Mouse (Mus musculus): Measurements from ENCODE around the gene Mboat7.

DNA sequence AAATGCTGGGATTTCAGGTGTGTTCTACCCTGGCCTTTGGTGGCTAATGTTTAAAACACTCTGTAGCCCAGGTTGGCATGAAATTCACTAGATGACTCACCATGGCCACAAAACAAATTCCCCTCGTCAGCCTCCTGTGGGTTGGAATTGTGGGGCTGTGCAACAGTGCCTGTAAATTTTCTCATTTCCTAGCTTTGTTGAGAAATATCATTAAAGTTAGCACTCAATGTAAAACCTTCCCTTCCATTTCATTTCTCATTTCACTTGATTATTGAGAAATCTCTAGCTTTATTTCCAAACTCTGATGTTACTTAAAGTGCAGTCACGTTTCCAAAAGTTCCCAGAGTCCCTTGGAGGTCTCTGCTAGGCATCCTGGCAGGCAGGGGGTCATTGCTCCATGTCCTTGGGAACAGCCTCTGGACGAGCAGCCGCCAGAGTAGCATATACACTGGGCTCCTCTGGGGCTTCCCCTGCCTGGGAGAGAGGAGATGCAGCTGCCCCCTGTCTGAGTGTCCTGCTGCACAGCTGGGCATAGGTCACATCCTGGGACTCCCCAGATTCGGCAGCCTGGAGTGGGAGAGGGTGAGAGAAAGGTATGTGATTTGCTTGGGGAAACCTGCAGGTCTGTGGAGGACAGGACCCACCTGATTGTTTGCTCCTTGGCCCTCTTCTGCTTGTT is 19.1 kb upstream of the Mboat7 start:
- TF ChIP-seq POLR2A (IDR thresholded peaks at IDR 0.05; ENCODE audit: low read depth, low read length) (no peak), CTCF (IDR thresholded peaks at IDR 0.05; ENCODE audit: extremely low read depth, insufficient read depth, insufficient read length, insufficient replicate concordance) (no peak)

Measured in spleen, adult 2 months (tissue).